Mouse (Mus musculus): ENCODE measurements around the gene Hist1h2ak. TPM values are rescaled to one million over a fixed set of nuclear protein-coding genes. Genes with fewer than 3 reads are reported as not detected.
"Not testable (repeated sequence)": the region's sequence is repeated elsewhere in the genome, so short reads cannot be mapped to it uniquely, and the experiment has no call there.

Gene Hist1h2ak
- total RNA-seq, 1 experiment from 2014 or later, result 70.6 TPM

DNA sequence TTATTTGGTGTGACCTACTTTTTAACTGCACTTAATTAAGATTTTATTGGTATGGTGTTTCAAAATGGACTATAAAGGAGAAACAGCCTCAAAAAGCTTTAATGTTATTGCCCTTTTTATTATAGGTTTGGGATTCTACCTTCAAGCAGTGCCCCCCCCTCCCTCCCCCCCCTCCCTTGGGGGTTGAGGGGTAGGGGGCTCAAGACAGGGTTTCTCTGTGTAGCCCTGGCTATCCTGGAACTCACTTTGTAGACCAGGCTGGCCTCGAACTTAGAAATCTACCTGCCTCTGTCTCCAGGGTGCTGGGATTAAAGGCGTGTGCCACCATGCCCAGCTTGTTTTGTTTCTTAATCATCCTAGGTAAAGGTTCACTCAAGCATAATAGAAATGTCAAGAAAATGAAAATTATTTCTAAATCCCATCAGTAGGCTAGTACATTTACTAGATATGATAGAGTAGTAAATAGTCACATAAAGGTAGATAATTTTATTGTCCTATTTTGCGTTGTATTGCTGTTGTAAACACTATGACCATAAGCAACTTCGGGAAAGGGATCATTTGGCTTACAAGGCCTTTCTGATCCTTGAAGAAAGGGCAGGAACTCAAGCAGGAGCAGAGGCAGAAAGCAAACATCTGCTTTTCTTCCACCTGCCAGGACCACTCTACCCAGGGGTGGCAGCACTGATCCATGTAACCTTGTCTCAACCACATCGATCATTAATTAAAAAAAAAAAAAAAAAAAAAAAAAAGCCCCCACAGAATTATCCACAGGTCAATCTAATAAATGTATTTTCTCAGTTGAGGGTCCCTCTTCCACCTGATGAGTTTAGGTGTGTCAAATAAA is 30.4 kb downstream of the Hist1h2ak start:
- no peak for ATAC-seq (ENCODE audit: extremely low read depth, insufficient number of reproducible peaks, low FRiP score, poor library complexity, severe bottlenecking)

- ATAC-seq (ENCODE audit: extremely low read depth, insufficient number of reproducible peaks, low FRiP score, poor library complexity, severe bottlenecking), result no peak
Observed at GRCm38 (mm10) chr13:21722373-21722925, 31.2 kb downstream of the Hist1h2ak start.

GRCm38 (mm10) chr13:21721757-21722372 is 31.8 kb downstream of the Hist1h2ak start, which contains the start of gene Hist1h2bm:
Hist1h2bm (plus strand) TSS chr13:21722044.
- peak; percentile 96 for ATAC-seq (ENCODE audit: extremely low read depth, insufficient number of reproducible peaks, low FRiP score, poor library complexity, severe bottlenecking)

DNA sequence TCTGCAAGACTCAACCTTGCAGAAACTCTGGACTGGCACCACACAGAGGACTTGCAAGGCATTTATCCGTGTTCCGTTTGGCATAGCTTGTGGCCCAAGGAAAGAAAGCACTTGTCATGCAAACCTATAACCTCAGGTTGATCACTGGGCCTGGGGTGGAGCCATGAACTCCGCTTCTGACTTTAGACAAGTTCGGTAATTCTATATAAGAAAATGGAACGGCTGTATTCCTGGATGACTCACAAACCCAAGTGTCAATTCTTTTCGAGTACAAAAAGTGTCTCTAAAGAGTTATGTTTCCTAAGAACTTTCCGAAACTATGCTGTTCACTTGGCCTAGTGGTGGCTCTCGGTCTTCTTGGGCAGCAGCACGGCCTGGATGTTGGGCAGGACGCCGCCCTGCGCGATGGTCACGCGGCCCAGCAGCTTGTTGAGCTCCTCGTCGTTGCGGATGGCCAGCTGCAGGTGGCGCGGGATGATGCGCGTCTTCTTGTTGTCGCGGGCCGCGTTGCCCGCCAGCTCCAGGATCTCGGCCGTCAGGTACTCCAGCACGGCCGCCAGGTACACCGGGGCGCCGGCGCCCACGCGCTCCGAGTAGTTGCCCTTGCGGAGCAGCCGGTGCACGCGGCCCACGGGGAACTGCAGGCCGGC is 32.4 kb downstream of the Hist1h2ak start:
- ATAC-seq (ENCODE audit: extremely low read depth, insufficient number of reproducible peaks, low FRiP score, poor library complexity, severe bottlenecking), result not testable (repeated sequence)

DNA sequence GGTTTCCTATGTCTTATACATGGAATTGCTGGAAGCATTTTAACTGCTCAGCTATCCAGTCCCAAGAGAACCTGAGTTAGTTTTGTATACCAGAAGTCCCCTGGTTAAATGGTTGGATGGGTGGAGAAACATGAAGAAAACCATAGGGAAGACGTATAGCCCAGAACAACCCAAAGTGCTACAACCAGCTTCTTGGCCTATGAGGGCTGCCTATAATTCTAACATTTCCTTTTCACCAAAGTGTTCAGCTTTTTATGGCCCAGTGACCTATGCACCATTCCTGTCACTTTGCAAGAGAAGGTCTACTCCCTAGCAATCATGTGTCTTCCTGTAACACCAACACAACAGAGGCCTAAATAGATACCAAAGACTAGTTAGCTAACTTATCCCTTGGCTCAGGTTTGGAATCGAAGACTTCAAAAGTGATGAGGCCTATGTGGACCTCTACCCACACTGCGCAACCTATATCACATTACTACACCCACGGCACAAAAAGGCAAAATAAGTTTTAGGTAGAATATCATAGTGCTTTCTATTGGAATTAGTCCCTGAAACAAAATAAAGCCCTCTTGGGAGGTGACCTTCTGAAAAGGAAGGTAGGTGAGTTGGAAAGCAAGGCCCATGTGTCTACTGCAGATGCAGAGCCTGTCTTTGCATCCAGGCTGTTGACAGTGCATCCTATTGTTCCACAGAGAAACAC is 35.1 kb downstream of the Hist1h2ak start:
- no peak for ATAC-seq (ENCODE audit: extremely low read depth, insufficient number of reproducible peaks, low FRiP score, poor library complexity, severe bottlenecking)

- peak; percentile 44 for ATAC-seq (ENCODE audit: extremely low read depth, insufficient number of reproducible peaks, low FRiP score, poor library complexity, severe bottlenecking)
Observed at GRCm38 (mm10) chr13:21717397-21718357, 36.0 kb downstream of the Hist1h2ak start, which contains the start of gene Hist1h3h. Hist1h3h (plus strand) TSS chr13:21717659.

GRCm38 (mm10) chr13:21716540-21717391 is 36.9 kb downstream of the Hist1h2ak start:
- not testable (repeated sequence) for ATAC-seq (ENCODE audit: extremely low read depth, insufficient number of reproducible peaks, low FRiP score, poor library complexity, severe bottlenecking)

GRCm38 (mm10) chr13:21715864-21716539 is 37.6 kb downstream of the Hist1h2ak start, which contains the start of the genes Hist1h2bl and Hist1h2ai:
Hist1h2bl (minus strand) TSS chr13:21716143.
Hist1h2ai (plus strand) TSS chr13:21716422.
- ATAC-seq (ENCODE audit: extremely low read depth, insufficient number of reproducible peaks, low FRiP score, poor library complexity, severe bottlenecking), result peak; percentile 85

GRCm38 (mm10) chr13:21715131-21715863 is 38.3 kb downstream of the Hist1h2ak start:
- no peak for ATAC-seq (ENCODE audit: extremely low read depth, insufficient number of reproducible peaks, low FRiP score, poor library complexity, severe bottlenecking)

DNA sequence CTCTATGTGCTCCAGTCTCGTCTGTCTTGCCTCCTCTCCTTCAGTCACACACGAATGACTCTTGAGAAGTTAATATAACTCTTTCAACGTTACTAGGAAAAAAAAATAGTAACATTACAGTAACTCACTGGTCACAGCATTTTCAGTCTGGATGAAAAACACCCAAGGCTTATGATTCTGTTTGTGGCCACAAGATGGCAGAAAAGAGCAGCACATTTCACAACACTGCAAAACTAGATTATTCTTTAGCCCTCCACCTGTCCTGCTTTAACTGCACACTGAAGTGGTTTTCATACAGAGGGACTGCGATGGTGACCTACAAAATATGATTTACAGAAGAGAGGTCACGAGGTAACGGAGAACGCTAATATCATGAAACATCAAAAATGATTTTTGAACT is 38.9 kb downstream of the Hist1h2ak start:
- peak; percentile 52 for ATAC-seq (ENCODE audit: extremely low read depth, insufficient number of reproducible peaks, low FRiP score, poor library complexity, severe bottlenecking)

DNA sequence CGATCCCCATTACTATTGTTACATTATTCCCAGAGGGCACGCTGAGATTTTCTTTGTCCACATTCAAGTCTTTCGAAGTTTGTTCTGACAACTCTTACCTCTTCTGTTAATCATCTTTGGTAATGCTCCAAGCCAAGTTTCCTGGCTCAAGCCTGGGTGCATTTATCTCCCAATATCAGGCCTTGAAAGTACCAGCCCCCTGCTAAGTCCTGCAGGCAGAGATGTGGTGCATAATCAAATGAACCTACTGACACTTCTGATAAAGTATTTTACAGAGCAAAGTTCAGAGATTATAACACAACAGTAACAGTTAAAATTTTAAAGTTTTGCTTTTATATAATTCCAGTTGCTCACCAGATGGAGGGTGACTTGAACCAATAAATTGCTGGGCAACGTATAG is 41.9 kb downstream of the Hist1h2ak start:
- ATAC-seq (ENCODE audit: extremely low read depth, insufficient number of reproducible peaks, low FRiP score, poor library complexity, severe bottlenecking), result no peak

- peak; percentile 31; the same call in 1 of the 2 replicates for ATAC-seq (ENCODE audit: extremely low read depth, insufficient number of reproducible peaks, low FRiP score, poor library complexity, severe bottlenecking)
Observed at GRCm38 (mm10) chr13:21710821-21711525, 42.7 kb downstream of the Hist1h2ak start.

GRCm38 (mm10) chr13:21710031-21710711 is 43.5 kb downstream of the Hist1h2ak start:
- peak; percentile 85 for ATAC-seq (ENCODE audit: extremely low read depth, insufficient number of reproducible peaks, low FRiP score, poor library complexity, severe bottlenecking)

- ATAC-seq (ENCODE audit: extremely low read depth, insufficient number of reproducible peaks, low FRiP score, poor library complexity, severe bottlenecking), result no peak
Observed at GRCm38 (mm10) chr13:21706669-21707068, 47.0 kb downstream of the Hist1h2ak start.

Measured in neutrophil, adult 5-6 weeks (primary cell).